Mouse (Mus musculus): ENCODE data around the gene Acaa1a. TPM values are rescaled to one million over a fixed set of nuclear protein-coding genes. Genes with fewer than 3 reads are reported as not detected.

Acaa1a gene
- total RNA-seq, 2 experiments from 2014 or later: 119 to 124 TPM

GRCm38 (mm10) chr9:119378231-119378630, 38.8 kb downstream of the Acaa1a start:
- DNase-seq (ENCODE audit: low spot score in 2 of 2): no peak

GRCm38 (mm10) chr9:119382603-119383002, 43.1 kb downstream of the Acaa1a start:
- DNase-seq (ENCODE audit: low spot score in 2 of 2): no peak

DNA sequence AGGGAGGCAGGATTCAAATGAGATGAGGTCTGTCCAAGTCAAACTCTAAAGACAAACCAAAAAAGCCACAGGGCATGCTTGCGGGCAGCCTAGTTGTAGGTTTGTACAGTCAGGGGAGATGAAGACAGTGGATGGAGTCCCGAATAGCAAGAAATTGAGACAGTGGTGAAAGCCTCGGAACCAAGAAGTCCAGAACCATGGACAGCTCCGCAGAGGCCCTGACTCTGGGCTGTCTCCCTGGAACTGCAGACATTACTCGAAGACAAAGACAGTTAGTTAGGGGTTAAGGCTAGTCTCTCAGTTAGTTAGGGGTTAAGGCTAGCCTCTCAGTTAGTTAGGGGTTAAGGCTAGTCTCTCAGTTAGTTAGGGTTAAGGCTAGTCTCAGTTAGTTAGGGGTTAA, 49.5 kb downstream of the Acaa1a start:
- no peak for DNase-seq (ENCODE audit: low spot score in 2 of 2)

- DNase-seq (ENCODE audit: low spot score in 2 of 2): no peak
These were observed 50.7 kb downstream of the Acaa1a start for GRCm38 (mm10) chr9:119390214-119390613.

DNA sequence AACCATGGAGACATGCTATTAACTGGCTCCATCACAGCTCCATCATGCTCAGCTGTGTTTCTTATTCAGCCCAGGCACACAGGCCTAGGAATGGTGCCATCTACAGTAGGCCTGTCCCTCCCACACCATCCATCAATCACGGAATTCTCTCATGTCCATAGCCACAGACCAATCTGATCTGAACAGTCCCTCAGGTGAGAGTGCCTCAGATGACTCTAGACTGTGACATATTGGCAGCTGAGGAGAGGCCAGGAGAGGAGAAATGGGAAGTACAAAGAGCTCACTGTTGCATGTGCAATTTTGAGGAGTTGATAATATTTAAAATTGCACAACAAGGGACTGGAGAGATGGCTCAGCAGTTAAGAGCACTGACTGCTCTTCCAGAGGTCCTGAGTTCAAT, 55.3 kb downstream of the Acaa1a start:
- no peak for DNase-seq (ENCODE audit: low spot score in 2 of 2)

Other genes with a start within 250 kb of the Acaa1a start
- 10 to 100 TPM in 1 of 2 experiments, 1 to 10 TPM in 1; 7.0 to 10.9 TPM for gene Plcd1, start 246.2 kb upstream of the Acaa1a start, total RNA-seq (2021)
- gene Dlec1, start 237.2 kb upstream of the Acaa1a start, total RNA-seq (2021): 1 to 10 TPM; 1.6 to 3.3 TPM
- gene Acaa1b, start 182.6 kb upstream of the Acaa1a start, total RNA-seq (2021): 10 to 100 TPM; 18.4 to 21.4 TPM
- gene Gm47289, start 180.5 kb upstream of the Acaa1a start, total RNA-seq (2021): not detected
- gene Slc22a13, start 130.6 kb upstream of the Acaa1a start, total RNA-seq (2021): not detected
- 10 to 100 TPM; 30.7 to 35.3 TPM for gene Oxsr1, start 17.2 kb upstream of the Acaa1a start, total RNA-seq (2021)
- gene Myd88, start 1.7 kb downstream of the Acaa1a start, total RNA-seq (2021): 10 to 100 TPM; 28.0 to 30.3 TPM
- 1 to 10 TPM; 1.1 TPM for gene Xylb, start 17.7 kb downstream of the Acaa1a start, total RNA-seq (2021)
- gene Slc22a14, start 25.9 kb downstream of the Acaa1a start, total RNA-seq (2021): not detected
- 1 to 10 TPM; 4.8 to 5.0 TPM for gene Acvr2b, start 62.4 kb downstream of the Acaa1a start, total RNA-seq (2021)
- gene Exog, start 105.3 kb downstream of the Acaa1a start, total RNA-seq (2021): 1 to 10 TPM; 2.9 to 4.0 TPM
- gene Scn5a, start 239.3 kb downstream of the Acaa1a start, total RNA-seq (2021): under 1 TPM; 0.06 to 0.07 TPM